Mouse (Mus musculus) cortical plate, adult 2 months (tissue): ENCODE data around the gene Mapk14.

Experiments used
- CTCF ChIP-seq: fragments of 200-500 bp; IDR thresholded peaks from 2 replicates; pipeline ENCODE4 v1.5.1; 2011; ENCODE audit warnings: mild to moderate bottlenecking, control low read depth, low read length; ENCODE audit not compliant: insufficient read depth; ENCODE audit errors: extremely low read depth
- POLR2A ChIP-seq: fragments of 200-500 bp; IDR thresholded peaks from 2 replicates; pipeline ENCODE4 v1.6.1; 2011; ENCODE audit warnings: mild to moderate bottlenecking, low read length, control low read depth; ENCODE audit not compliant: insufficient read depth; ENCODE audit errors: extremely low read depth

GRCm38 (mm10) chr17:28779735-28780134, 88.6 kb downstream of the Mapk14 start:
- TF ChIP-seq POLR2A, result no peak
- TF ChIP-seq CTCF, result no peak
